Mouse (Mus musculus) embryonic facial prominence, embryonic 13.5 days (tissue): ENCODE measurements around the gene Gzma. TPM values are rescaled to one million over a fixed set of nuclear protein-coding genes. Genes with fewer than 3 reads are reported as not detected.

Experiments used
- ATAC-seq: fragments of 200-750 bp; cut with Nextera tagmentation; 2 replicates; pipeline ENCODE4 v1.8.0; 2017; ENCODE audit warnings: low read depth; ENCODE audit not compliant: insufficient number of reproducible peaks, insufficient read depth, low FRiP score, low TSS enrichment
- H3K27ac ChIP-seq: fragments of 300-500 bp; sonication (generic); 2 replicates; pipeline ENCODE4 v1.5.1; 2015; ENCODE audit warnings: moderate library complexity, mild to moderate bottlenecking, inconsistent platforms
- H3K27me3 ChIP-seq: fragments of 300-500 bp; sonication (generic); 2 replicates; pipeline ENCODE4 v1.6.1; 2015; ENCODE audit warnings: mild to moderate bottlenecking, inconsistent platforms
- H3K36me3 ChIP-seq: fragments of 300-500 bp; sonication (generic); 2 replicates; pipeline ENCODE4 v1.6.1; 2015; ENCODE audit warnings: mild to moderate bottlenecking, inconsistent platforms
- H3K4me1 ChIP-seq: fragments of 300-500 bp; sonication (generic); 2 replicates; pipeline ENCODE4 v1.6.1; 2015; ENCODE audit warnings: inconsistent platforms
- H3K4me2 ChIP-seq: fragments of 300-500 bp; sonication (generic); 2 replicates; pipeline ENCODE4 v1.6.1; 2015; ENCODE audit warnings: moderate library complexity, mild to moderate bottlenecking, inconsistent platforms
- H3K4me3 ChIP-seq: fragments of 300-500 bp; sonication (generic); 2 replicates; pipeline ENCODE4 v1.5.1; 2015; ENCODE audit warnings: mild to moderate bottlenecking, inconsistent platforms
- H3K9ac ChIP-seq: fragments of 300-500 bp; sonication (generic); 2 replicates; pipeline ENCODE4 v1.6.1; 2015; ENCODE audit warnings: mild to moderate bottlenecking, inconsistent platforms
- H3K9me3 ChIP-seq: fragments of 300-500 bp; sonication (generic); 2 replicates; pipeline ENCODE4 v1.6.1; 2016; ENCODE audit warnings: inconsistent platforms
- WGBS: fragments of 180-500 bp; shearing (Covaris S2); methylation state at CpG from one replicate; pipeline ENCODE4 v1.1.7; 2015; ENCODE audit warnings: mixed read lengths; 5-methylcytosine and 5-hydroxymethylcytosine counted together
- polyA plus RNA-seq: library from polyadenylated mRNA; unstranded; fragments of >200 nt; fragmentation: Nextera tagmentation; extraction: Ambion mirVana; gene quantifications from 2 replicates; pipeline ENCODE4 v1.2.1, GENCODE M21; 2015

Gzma gene
- not detected in 2 replicates for polyA plus RNA-seq

DNA sequence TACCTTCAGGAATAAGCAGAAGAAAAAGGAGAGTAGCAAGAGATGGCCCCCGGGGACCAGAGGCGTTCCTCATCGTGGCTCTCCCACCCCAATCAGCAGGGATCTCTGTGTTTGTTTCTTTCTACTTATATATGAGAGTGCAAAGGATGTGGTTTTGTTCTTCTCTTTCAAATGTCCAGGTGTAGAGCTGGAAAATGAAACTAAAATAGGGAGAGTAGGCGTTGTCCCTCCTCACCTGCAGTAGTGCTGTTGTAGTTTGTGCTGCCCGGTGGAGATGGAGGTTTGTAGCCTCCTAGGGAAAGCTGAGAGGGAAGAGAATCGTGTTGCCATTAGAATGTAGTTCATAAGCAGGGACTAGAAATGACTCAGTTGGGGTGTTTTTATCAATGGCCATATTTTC, at the start of gene Gzma:
Gene Gzma (minus strand): TSS at position 103 of the 400 bp plus-strand sequence.
- Histone ChIP-seq H3K4me2 (no peak within 1 kb of the TSS), H3K27me3 (no peaks in the 10 kb centered on the region), H3K4me1 (no peaks in the 10 kb centered on the region), H3K27ac (no peak within 1 kb of the TSS), H3K9ac (no peak within 1 kb of the TSS), H3K9me3 (no peaks in the 10 kb centered on the region), H3K36me3 (no peaks in the 10 kb centered on the region), H3K4me3 (no peak within 1 kb of the TSS)
- no peak for ATAC-seq
- 83% methylated on average over 6 of the region's 6 CpGs for WGBS

DNA sequence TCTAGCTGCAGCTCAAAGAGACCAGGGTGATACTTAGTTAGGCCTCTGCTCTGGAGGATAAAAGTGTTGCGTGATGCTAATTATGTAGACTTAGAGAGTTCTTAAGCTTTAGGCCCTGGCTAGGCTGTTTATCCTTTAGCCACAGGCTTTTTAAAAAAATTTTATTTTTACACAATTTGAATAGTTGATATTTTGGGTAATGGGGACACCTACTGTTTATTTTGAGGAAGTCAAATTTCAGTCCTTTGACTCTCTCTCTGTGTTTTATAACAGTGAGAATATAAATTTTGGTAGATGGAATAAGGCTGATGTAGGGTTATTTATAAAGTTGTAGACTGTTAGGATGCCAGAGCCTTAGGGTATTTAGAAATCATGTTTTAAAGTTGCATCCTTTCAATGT, 38.8 kb upstream of the Gzma start:
- Histone ChIP-seq H3K27me3 (no peaks in the 10 kb centered on the region), H3K4me2 (no peak overlapping the region), H3K9me3 (no peaks in the 10 kb centered on the region), H3K4me1 (no peaks in the 10 kb centered on the region), H3K36me3 (no peaks in the 10 kb centered on the region), H3K4me3 (no peak overlapping the region), H3K27ac (no peak overlapping the region), H3K9ac (no peak overlapping the region)
- WGBS = 69% methylated on average over 1 of the region's 1 CpGs
- ATAC-seq = no peak

DNA sequence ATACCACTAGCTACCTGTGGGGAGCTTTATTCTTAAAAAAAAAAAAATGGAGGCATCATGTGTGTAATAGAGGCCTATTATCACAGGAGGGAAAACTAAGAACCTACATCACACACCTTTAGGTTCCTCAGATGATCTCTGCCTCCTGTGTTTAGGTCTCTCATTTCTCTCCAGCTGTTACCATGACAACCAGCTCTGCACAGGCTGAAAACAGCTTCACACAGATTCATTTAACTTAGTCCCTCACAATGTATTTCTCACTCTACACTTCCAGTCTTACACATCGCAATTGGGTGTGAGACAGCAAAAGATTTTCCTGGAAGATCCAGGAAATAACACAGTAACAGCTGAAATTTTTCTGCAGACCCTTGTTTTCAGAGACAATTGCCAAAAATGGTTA, 29.2 kb upstream of the Gzma start:
- Histone ChIP-seq H3K4me3 (no peak overlapping the region), H3K27ac (no peak overlapping the region), H3K27me3 (no peaks in the 10 kb centered on the region), H3K9me3 (no peaks in the 10 kb centered on the region), H3K36me3 (no peaks in the 10 kb centered on the region), H3K4me1 (no peaks in the 10 kb centered on the region), H3K4me2 (no peak overlapping the region), H3K9ac (no peak overlapping the region)
- no peak for ATAC-seq
- 88% methylated on average over 1 of the region's 1 CpGs for WGBS

DNA sequence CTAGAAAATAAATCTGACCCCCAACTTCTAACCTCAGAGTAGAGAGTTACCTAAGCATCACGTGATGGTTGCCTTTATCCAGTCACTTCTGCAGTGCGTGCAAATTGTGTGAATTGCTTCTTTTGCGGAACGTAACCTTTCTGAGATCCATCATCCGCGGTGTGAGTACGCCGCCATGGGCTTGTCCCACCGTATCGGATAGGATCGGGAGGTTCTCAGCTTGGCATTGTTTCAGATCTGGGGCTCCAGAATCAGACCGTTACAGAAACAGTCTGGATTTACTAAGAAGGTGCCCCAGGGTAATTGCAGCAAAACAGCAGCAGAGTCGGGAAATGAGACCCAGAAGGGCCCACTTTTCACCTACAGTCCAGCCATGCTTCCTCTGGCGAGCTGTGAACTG, 20.5 kb upstream of the Gzma start:
- no peaks in the 10 kb centered on the region for H3K36me3 ChIP-seq
- no peak overlapping the region for H3K4me2 ChIP-seq
- WGBS = 75% methylated on average over 14 of the region's 14 CpGs
- H3K27ac ChIP-seq = no peak overlapping the region
- H3K9ac ChIP-seq = no peak overlapping the region
- no peaks in the 10 kb centered on the region for H3K9me3 ChIP-seq
- no peak for ATAC-seq
- H3K27me3 ChIP-seq = no peaks in the 10 kb centered on the region
- peaks cover 3% of the 10 kb centered on the region; the same call in 1 of the 2 replicates for H3K4me1 ChIP-seq
- H3K4me3 ChIP-seq = no peak overlapping the region

DNA sequence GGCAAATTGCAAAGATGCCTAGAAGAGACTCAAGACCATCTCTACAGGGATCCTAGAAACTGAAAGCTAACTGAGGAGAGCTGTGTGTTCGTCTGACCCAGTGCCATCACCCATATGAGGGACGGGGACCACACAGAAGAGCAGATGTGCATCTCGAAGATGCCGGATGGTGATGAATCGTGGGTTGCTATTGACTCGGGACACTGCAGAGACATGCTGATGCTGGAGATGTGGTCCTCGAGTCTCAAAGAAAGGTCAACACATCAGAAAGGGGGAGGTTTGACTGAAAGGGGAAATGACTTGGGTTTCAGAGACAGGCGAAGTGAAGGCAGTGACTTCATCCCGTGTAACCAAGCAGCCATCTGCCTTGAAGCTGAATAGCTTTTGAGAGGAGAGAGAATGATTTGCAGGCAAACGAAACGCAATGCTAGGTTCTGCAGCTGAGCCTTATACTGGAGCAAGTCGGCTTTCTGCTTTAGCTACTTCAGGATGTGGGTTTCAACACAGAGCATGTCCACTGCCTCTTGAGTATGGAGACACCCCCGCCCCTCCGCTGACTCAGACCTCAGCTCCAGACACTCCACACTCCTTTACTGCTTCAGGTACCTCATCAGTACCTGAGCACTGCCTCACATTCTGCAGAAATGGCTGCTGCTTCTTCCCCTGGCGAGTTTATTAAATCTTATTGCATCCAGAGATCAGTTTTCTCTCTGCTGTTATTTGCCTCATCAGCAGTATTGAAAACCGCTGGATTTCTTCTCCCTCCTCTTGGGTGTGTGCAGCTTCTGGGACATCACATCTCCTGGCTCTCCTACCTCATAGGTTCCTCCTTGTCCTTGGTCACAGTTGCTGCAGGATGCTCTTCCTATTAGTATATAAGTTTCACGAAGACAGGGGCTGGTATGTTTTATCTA, 19.8 kb upstream of the Gzma start:
- WGBS = 86% methylated on average over 17 of the region's 17 CpGs
- Histone ChIP-seq H3K9me3 (no peaks in the 10 kb centered on the region), H3K36me3 (no peaks in the 10 kb centered on the region), H3K9ac (no peak overlapping the region), H3K27me3 (no peaks in the 10 kb centered on the region), H3K27ac (no peak overlapping the region), H3K4me1 (peaks cover 3% of the 10 kb centered on the region; the same call in 1 of the 2 replicates), H3K4me2 (no peak overlapping the region), H3K4me3 (no peak overlapping the region)
- no peak for ATAC-seq

DNA sequence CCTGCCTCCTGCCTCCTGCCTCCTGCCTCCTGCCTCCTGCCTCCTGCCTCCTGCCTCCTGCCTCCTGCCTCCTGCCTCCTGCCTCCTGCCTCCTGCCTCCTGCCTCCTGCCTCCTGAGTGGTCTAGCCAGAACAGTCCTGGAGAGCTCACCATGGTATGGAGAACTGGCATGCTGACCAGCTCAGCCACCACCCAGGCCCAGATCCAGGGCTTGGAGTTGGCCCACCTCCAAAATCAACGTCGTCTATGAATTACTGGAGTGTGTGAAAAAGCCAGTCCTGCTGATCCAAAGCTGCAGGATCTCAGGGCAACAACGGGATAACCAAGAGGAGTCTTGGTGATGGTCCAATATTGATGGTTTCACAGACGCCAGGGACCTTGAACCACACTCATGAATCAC, 18.2 kb upstream of the Gzma start:
- Histone ChIP-seq H3K4me2 (no peak overlapping the region), H3K4me3 (no peak overlapping the region), H3K4me1 (peaks cover 3% of the 10 kb centered on the region; the same call in 1 of the 2 replicates), H3K9me3 (no peaks in the 10 kb centered on the region), H3K27me3 (no peaks in the 10 kb centered on the region), H3K27ac (no peak overlapping the region), H3K36me3 (no peaks in the 10 kb centered on the region), H3K9ac (no peak overlapping the region)
- ATAC-seq = no peak
- 73% methylated on average over 4 of the region's 4 CpGs for WGBS

DNA sequence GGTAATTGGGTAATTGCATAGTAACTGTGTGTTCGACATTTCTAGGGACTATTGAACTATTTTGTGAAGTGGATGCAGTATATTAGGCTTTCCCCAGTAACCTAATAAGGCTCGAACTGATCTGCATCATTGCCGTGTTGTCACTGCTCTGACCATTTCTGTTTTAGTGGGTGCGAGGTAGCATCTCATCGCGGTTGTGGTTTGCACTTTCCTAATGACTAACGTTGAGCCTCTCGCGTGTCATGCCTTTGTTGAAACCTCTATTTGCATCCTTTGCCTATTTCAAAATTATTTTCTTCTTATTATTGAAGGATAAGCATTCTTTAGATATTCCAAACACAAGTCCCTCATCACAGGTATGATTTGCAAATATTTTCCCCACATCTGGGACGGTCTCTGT, 4.0 kb upstream of the Gzma start:
- Histone ChIP-seq H3K36me3 (no peaks in the 10 kb centered on the region), H3K4me2 (no peak overlapping the region), H3K9me3 (no peaks in the 10 kb centered on the region), H3K27ac (no peak overlapping the region), H3K4me3 (no peak overlapping the region), H3K27me3 (no peaks in the 10 kb centered on the region), H3K4me1 (no peaks in the 10 kb centered on the region), H3K9ac (no peak overlapping the region)
- ATAC-seq = no peak
- 81% methylated on average over 10 of the region's 10 CpGs for WGBS

DNA sequence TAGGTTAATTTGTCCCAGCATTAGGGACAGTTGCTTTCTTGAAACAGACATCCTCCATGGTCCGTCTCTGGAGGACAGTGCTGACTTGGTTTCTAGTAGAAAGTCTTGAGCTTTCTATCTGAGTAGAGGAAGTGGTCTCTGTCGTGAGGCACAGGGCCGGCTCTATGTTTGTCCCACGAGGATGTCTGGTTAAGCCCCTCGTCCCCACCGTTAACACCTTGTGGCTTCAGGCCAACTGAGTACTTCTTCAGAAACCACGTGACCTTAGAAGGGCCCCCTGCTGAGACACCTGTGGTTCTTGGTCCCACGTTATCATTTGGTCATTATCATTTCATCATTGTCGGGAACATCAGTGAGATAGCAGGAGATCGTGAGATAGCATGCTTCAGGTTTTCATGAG, 1.0 kb upstream of the Gzma start:
- H3K36me3 ChIP-seq = no peaks in the 10 kb centered on the region
- no peak overlapping the region for H3K9ac ChIP-seq
- H3K4me3 ChIP-seq = no peak overlapping the region
- H3K4me1 ChIP-seq = no peaks in the 10 kb centered on the region
- no peak for ATAC-seq
- H3K27me3 ChIP-seq = no peaks in the 10 kb centered on the region
- H3K4me2 ChIP-seq = no peak overlapping the region
- WGBS = 77% methylated on average over 10 of the region's 10 CpGs
- H3K27ac ChIP-seq = no peak overlapping the region
- no peaks in the 10 kb centered on the region for H3K9me3 ChIP-seq

DNA sequence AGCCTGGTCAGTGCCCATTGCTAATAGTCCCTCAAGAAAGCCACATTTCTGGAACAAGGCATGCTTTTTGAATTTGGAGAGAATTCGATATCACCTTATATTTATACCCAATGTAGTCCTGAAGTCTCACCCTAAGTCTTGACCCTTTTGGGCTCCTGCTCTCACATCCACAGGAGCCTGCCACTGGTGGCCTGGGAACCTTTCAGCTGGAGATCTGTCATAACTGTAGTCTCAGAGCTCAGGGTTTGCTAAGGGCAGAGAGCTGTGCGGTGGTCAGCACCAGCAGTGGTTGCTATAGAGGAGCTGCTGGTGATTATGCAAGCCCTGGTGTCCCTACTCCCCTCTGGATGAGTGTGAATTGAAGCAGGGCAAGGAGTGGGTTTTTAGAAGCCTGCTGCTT, 2.4 kb downstream of the Gzma start:
- 92% methylated on average over 2 of the region's 2 CpGs for WGBS
- no peak for ATAC-seq
- H3K9ac ChIP-seq = no peak overlapping the region
- H3K9me3 ChIP-seq = no peaks in the 10 kb centered on the region
- H3K4me2 ChIP-seq = no peak overlapping the region
- H3K4me1 ChIP-seq = no peaks in the 10 kb centered on the region
- no peak overlapping the region for H3K4me3 ChIP-seq
- H3K27me3 ChIP-seq = no peaks in the 10 kb centered on the region
- H3K36me3 ChIP-seq = no peaks in the 10 kb centered on the region
- H3K27ac ChIP-seq = no peak overlapping the region

DNA sequence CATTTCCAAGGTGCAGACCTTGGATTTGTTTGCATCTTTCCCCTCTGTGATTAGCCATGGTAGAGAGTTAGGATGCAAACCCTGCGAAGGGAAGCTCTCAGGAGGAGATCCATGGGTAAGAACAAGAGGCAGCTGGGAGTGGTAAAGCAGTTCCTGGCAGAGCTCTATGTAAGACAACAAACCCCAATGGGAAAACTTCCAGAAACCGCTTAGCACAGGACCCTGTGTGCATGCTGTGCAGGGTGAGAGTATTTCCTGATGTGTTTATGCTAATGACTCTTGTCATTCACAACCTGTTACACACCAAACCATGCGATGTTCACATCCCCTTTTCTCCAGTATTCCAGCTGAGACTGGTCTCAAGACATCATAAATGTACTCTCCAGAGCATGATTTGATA, 3.8 kb downstream of the Gzma start:
- ATAC-seq = no peak
- WGBS = 68% methylated on average over 3 of the region's 3 CpGs
- Histone ChIP-seq H3K27me3 (no peaks in the 10 kb centered on the region), H3K9ac (no peak overlapping the region), H3K27ac (no peak overlapping the region), H3K9me3 (no peaks in the 10 kb centered on the region), H3K4me1 (no peaks in the 10 kb centered on the region), H3K4me3 (no peak overlapping the region), H3K36me3 (no peaks in the 10 kb centered on the region), H3K4me2 (no peak overlapping the region)

DNA sequence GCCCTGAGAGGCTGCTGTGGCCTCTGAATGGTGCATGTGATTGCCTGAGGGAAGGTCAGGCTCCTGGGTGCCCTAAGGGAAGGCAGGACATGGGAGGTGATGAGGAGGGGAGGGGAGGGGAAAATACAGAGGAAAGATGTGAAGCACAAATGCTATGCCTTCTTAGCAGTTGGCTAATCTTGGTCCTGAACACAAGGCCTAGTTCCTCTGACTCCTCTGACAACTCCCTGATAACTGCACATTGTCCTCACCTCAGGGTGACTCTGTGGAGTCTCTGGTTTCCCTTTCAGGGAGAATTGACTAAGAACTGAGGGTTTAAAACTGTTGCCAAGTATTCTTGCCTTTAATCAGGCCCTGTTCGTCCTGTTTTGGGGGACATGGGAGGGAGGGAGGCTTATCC, 6.2 kb downstream of the Gzma start:
- Histone ChIP-seq H3K36me3 (no peaks in the 10 kb centered on the region), H3K27me3 (no peaks in the 10 kb centered on the region), H3K4me2 (no peak overlapping the region), H3K4me3 (no peak overlapping the region), H3K4me1 (no peaks in the 10 kb centered on the region), H3K27ac (no peak overlapping the region), H3K9me3 (no peaks in the 10 kb centered on the region), H3K9ac (no peak overlapping the region)
- no peak for ATAC-seq
- WGBS = 79% methylated on average over 1 of the region's 1 CpGs

DNA sequence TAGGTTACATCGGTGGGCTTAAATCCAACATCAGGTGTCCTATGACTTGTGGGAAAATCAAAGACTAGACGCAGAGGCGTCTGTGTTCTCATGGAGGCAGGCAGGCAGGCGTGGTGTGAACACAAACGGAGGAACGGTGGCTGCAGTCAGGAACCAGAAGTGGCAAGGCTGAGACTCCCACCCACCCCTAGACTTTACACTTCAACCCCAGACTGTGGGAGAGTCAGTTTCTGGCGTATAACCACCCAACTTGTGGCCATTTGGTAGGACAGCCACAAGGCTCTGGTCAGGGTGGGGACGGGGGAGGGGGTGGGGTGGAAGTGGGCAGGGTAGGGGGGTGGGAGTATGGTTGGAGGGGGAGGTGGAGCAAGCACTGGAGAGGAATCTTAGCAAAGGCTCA, 10.3 kb downstream of the Gzma start:
- Histone ChIP-seq H3K9ac (no peak overlapping the region), H3K27ac (no peak overlapping the region)

More for the DNA sequence above, 10.3 kb downstream of the Gzma start:
- Histone ChIP-seq H3K36me3 (no peaks in the 10 kb centered on the region), H3K4me2 (no peak overlapping the region), H3K27me3 (no peaks in the 10 kb centered on the region), H3K4me3 (no peak overlapping the region), H3K9me3 (no peaks in the 10 kb centered on the region), H3K4me1 (no peaks in the 10 kb centered on the region)
- ATAC-seq = no peak
- 81% methylated on average over 8 of the region's 8 CpGs for WGBS
